Mouse (Mus musculus): ENCODE results near the gene Fstl4.
A peak's percentile ranks its signal among the peaks of the same experiment; 100 is the strongest.

Gene Fstl4

GRCm38 (mm10) chr11:52915648-52916047, 151.2 kb downstream of the Fstl4 start:
- DNase-seq, result no peak

DNA sequence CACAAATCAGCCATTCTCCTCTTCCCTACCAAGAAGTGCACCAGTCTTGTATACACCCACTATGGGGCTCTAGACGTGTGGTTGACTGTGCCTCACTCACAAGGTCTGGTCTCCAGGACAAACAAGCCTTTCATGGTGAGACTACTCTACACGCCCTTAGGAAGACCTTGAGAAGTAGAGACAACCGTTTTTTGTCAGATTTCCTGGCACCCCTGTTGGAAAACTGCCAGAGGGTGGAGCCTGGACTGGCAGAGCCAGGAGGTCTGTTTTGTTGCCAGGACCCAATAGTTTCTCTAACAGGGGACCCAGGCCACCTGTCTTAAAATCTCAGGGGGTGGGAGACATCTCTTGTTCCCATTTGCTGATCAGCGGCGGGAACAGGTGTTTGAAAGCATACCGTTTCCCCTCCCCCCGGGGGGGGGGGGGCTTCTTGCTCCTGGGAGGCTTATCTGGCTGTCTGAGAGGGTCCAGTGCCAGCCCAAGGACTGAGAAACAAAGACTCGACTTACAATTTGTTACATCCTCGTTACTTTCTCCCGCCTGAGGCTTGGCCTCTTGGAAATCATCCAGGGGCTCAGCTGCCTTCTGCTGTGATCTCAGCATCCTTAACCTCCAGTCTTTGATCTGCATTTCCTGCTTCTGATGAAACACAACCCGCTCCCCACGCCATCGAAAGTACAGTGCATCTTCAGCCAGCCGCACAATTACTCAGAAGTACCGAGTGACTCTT, 155.0 kb downstream of the Fstl4 start:
- DNase-seq, result peak; percentile 6

- DNase-seq, result no peak
Observed at GRCm38 (mm10) chr11:52924196-52924595, 159.8 kb downstream of the Fstl4 start.

DNA sequence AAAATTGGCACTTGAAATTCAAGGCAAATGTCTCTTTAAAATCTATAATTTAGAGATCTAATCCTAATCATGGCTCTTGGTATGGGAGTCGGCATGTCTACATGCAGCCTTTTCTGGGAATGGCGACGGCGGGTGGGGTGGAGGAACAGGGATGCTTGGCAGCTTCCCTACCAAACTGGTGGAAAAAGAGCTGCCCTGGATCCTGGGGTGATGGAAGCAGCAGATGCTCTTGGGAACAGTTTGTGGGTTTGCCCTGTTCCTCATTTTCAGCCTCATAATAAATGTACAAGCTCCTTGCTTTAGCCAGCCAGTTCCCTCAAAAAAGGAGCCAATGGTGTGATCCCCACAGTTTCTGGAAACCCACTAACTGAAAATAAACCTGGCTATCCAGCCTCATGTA, 163.9 kb downstream of the Fstl4 start:
- no peak for DNase-seq

DNA sequence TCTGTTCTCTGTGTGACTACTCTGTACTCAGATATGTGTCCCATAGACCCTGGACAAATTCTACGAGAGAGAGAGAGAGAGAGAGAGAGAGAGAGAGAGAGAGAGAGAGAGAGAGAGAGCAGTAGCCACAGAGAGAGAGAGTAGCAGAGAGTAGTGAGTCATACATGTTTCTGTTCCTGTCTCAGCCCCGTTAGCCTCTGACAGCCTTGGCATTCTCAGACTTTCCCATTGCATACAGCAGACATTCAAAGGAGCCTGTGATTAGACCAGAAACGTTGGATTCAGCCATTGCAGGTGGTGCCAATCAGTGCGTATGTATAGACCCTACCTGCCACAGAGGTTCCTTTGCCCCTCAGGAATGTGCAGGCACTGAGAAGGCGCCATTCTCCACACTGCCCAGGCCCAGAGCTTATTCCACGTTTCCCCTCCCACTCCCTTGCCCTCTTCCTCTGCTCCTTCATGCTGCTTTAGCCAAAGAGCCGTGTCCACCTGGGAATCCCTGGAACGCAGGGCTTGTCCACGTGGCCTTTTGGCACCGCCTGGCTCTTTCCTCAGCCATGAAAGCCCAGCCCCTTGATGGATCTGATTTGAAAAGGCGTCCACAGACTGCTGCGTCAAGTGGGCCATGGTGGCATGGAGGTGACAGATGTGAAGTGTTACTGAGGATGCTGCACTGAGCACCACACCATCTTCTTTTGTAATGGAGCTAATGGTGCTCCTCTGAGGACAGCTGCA, 175.1 kb downstream of the Fstl4 start:
- no peak for DNase-seq

DNA sequence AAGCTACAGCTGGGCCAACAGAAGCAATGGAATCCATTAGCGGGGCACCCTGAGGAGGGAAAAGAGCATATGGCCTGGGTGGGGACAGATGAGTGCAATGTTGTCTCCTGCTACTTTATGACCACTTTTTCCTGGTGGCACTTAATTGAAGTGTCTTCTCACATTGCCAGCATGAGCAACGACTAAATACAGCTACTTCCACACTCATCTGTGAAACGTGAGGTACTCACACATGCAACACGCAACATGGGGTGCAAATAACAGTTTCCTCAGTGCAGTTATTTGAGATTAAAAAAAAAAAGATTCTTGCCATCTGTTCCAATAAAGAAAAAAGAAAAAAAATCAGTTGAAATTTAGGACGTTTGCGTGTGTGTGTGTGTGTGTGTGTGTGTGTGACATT, 178.5 kb downstream of the Fstl4 start:
- no peak for DNase-seq

DNA sequence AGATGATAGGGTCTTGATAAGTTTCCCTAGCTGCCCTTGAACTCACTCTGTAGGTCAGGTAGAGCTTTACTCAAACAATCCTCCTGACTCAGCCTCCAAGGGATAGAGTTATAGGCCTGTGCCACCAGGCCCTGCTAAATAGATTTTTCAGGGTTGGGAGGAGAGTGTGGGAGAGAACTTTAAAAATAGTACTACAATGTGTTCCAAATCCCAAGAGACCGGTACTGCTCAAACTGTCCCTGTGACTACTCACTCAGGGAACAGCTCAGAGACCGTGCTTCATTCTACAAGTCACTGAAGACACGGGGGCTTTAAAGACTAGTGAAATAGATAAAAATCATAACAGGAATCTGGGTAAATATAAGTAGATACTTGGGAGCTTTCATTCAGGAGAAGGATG, 190.6 kb downstream of the Fstl4 start:
- no peak for DNase-seq

GRCm38 (mm10) chr11:52968809-52969208, 204.4 kb downstream of the Fstl4 start:
- no peak for DNase-seq

DNA sequence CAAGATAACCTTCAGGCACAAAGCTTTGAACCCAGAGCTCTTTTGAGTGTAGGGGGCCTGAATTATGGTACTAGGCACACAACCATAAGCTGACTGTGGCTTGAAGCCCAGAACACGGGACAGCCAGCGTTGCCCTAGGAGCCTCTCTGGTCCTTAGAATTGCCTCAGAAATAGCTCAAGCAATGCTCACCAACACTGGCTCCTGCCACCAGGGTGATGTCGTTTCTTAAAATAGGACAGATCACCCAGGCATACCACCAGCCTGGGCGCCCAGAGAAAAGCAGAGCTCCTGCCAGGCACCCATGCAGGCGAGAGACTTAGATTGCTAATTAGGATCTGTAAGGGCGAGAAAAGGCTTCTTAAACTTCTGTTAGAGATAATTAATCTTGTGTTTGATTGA, 206.0 kb downstream of the Fstl4 start:
- no peak for DNase-seq

- no peak for DNase-seq
Observed at GRCm38 (mm10) chr11:52986986-52987385, 222.6 kb downstream of the Fstl4 start.

GRCm38 (mm10) chr11:52994688-52995087, 230.3 kb downstream of the Fstl4 start:
- DNase-seq, result no peak

DNA sequence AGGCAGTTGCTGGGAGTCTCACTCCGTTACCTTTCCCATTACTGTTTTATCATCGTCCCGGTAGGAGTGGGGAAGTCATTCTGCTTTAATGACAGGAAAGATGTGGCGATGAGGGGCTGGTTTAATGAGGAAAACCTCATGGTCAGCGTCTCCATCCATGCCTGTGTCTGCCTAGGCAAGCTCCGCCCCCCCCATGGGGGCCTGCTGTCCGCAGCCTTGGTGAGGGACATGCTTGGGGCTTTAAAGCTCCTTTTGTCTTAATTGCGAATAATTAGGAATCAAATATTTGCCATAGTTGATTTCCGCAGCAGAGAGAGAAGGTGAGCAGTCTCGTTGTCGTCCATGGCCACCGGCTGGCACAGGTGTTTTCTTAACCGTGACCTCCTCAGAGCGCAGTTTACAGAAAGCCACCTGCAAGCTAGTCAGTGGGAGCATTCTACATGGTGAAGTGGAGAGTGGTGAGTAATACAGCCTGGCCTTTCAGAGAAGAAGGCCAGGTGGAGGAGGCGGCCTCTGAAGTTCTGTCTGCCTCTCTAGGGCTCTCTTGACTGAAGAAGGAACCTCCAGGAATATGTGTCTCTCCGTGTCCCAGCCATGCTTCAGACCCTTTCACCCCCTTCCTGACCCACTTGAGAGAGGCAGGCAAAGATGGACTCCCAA, 232.1 kb downstream of the Fstl4 start:
- DNase-seq, result no peak

DNA sequence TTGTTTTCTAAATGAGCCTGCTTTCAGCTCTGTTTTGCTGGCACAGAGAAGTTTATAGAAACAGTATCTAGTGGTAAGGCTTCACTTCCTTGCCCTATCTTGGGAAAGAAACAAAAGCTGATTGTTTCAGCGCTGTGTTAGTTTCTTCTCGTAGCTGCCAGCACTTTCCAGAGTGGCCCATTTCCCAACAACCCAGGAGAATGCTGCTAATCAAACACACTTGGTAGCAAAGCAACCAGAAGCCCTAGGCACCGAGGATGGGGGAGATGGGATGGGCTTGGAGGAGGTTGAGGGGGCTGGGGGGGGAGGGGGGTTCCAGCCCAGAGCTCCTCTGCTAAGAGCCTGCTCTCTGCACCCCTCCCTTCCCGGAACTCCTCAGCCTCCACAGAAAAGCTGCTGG, 233.0 kb downstream of the Fstl4 start:
- DNase-seq, result no peak

GRCm38 (mm10) chr11:53000226-53000625, 235.8 kb downstream of the Fstl4 start:
- no peak for DNase-seq

GRCm38 (mm10) chr11:53003361-53003760, 238.9 kb downstream of the Fstl4 start:
- no peak for DNase-seq

- no peak for DNase-seq
Observed at GRCm38 (mm10) chr11:53003811-53004210, 239.4 kb downstream of the Fstl4 start.

DNA sequence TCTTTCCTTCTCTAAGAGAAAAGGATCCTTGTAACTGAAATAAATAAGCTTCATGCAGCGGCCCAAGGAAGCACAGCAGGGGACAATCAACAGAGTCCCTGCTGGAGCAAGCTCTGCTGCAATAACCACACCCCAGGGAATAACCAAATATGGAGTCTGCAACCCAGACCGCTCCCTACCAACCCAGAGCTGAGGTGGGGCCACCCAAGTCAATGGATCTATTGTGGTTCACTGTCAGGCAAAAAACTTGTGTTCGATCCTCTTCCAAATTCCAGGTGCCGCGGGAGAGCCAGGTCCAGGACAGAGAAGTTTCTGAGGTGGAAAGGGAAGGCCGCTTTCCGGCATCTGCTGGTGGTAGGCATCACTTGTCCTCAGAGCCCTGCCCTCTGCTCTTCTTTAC, 245.2 kb downstream of the Fstl4 start:
- DNase-seq, result no peak

DNA sequence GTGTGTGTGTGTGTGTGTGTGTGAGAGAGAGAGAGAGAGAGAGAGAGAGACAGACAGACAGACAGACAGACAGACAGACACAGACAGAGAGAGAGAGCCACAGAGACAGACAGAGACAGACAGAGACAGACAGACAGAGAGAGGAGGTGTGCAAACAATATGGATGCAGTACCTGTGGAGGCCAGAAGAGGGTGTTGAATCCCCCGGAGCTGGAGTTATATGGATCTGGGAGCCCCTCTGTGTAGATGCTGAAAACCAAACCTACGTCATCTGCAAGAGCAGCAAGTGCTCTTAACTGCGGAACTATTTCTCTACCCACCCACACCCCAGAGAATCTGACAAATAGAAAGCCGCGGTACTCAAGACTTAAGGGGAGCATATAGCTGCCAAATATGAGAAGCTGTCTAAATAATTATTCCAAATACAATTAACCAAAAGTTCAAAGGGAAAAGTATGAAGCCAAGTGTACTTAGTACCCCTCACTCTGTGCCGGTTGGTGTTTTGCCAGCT, 247.6 kb downstream of the Fstl4 start:
- DNase-seq, result no peak

DNA sequence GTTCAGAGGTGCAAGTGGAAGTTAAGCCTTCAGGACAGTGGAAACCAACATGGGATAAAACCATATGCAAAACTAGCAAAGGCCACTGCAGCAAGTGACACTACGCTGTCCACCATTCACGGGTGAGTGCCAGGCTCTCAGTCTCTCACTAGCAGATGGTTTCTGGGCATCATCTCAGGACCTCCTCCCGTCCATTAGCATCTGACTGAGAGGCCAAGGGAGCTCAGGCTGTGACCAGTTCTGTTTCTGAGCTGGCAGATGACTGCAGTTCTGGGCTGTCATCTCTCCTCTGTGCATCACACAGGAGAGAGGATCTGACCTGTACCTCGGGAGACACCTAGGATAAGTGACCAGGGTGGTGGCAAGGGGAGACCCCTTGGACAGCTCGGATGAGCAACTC, 249.5 kb downstream of the Fstl4 start:
- DNase-seq, result no peak

DNA sequence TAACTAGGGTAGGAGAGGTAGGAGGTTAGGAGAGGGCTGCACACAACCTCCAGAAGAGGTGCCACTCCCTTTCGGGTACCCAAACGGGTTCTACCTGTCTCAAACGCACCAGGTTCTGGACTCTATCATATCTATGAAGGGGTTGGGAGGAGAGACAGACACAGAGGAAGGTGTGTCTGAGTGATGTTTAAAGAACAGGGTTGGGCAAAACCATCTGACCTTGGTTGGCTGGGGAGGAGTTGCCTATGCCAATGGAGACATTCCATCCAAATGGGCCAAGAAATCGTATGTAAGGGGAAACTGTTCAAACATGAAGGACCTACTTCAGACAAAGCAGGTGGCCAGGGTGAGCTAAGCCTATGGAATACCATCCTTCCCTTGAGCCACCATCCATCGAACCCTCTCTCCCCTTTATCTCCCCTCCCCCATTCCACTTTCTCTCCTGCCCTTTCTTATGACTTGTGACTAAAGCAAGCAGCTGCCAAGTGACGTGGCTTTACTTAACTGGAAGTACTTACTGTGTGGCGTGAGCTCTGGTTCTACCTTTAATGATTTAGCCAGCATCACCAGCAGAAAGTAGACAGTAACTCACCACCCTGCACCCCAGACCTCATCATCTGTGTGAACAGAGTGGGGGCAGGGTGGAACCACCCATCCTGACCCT, 252.1 kb downstream of the Fstl4 start:
- no peak for DNase-seq

DNA sequence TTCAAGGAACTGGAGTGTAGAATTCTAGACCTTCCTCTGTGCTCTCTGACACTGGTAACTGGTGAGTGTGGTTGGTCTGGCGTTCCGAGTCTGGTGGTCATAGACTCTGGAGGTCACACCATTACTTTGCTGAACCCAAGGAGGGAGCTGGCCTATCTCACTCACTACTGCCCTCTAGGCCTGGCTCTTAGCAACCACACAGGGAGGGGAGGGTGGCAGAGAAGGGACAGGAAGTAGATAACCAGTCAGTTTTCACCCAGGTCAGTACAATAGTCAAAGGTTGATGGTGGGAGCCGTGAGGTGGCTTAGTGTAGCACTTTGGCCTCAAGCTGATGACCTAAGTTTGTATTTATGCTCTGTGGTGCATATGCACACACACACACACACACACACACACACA, 255.1 kb downstream of the Fstl4 start:
- no peak for DNase-seq

DNA sequence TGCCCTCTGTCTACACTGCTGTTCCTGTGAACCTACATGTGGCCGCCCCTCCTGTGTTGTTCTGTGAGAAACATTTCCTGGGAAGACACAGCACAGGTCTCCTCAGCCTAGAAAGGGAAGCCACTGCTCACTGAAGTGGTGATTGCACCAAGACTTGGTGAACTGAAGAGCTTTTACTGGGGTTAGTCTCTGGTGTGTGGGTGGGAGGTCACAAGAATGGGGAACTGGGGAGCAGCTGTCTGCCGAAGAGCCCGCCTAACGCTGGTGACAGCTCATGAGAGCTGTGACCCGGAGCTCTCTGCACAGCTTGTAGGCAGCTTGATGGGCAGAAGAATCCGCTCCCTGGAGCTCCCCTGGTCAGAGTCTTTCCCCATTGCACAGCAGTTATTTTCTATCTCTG, 260.0 kb downstream of the Fstl4 start:
- DNase-seq, result no peak

- DNase-seq, result no peak
Observed at GRCm38 (mm10) chr11:53025686-53026085, 261.3 kb downstream of the Fstl4 start.

Measured in lung, postnatal 14 days (tissue).